Mouse (Mus musculus) 3134 (cell line): ENCODE results near the gene Ppip5k2.
"Not testable (repeated sequence)": the region's sequence is repeated elsewhere in the genome, so short reads cannot be mapped to it uniquely, and the experiment has no call there.

Source experiments
- DNase-seq: peaks from one replicate; pipeline ENCODE4 v3.0.0-alpha.2; 2011; ENCODE audit warnings: low spot score; ENCODE audit not compliant: insufficient read length; ENCODE audit errors: extremely low read depth

Gene Ppip5k2

GRCm38 (mm10) chr1:97769904-97770753 is at the start of gene Ppip5k2, which contains the start of gene Gin1:
Gene Ppip5k2 (minus strand): TSS chr1:97770411.
Gene Gin1 (plus strand): TSS chr1:97770172.
- DNase-seq = peak; percentile 97

GRCm38 (mm10) chr1:97809255-97809912 is 39.2 kb upstream of the Ppip5k2 start:
- peak; percentile 7 for DNase-seq

- DNase-seq = no peak
These were observed 34.3 kb upstream of the Ppip5k2 start for GRCm38 (mm10) chr1:97804520-97804919.

GRCm38 (mm10) chr1:97802207-97802902 is 32.1 kb upstream of the Ppip5k2 start:
- peak; percentile 20 for DNase-seq

DNA sequence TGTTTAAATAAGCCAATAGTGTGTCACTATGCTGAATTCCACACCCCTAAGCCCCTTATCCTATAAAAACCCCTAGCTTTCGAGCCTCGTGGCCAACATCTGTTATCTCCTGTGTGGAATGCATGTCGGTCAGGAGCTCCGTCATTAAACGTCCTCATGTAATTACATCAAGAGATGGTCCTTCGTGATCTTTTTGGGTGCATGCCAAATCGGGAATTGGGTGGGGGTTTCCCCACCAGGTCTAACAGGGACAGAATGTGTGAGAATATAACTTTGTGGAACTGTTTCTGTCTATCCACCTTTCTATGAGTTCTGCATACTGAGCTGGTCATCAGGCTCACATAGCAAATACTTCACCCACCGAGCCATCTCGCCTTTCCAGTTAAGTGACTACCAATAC is 25.7 kb upstream of the Ppip5k2 start:
- no peak for DNase-seq

DNA sequence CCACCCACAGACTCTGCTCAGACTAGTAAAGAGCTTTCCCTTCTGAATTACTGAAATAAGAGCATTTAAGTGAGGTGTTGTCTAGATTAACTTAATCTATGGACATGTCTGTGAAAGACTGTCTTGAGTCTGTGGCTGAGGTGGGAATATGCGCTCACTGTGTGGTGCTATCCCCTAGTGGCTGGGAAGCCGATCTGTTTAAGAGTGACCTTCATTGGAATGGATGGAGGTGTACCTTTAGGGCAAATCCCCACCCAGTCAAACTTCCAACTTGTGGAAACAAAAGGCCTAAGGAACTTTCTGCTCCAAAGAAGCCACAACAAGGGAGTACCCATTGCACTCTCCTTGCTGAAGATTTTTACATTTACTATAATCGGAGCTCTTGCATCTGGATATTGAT is 23.9 kb upstream of the Ppip5k2 start:
- no peak for DNase-seq

DNA sequence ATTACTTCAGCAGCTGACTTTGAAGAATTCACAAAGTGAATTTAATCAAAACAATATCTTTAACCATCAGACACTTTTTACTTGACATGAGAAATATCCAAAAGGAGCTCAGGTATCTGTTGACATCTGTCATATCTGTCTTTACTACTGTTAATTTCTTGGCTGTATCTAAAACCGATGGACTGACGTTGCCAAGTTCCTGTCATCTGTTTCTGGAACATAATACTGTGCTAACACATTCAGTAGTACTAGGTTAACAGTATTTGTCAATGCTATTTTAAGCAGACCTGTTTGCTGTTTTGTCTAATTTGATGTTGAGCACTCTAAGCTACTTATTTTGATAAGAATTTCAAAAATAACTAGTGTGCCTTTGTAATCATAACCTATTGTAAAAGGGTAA is 18.3 kb upstream of the Ppip5k2 start:
- no peak for DNase-seq

- DNase-seq = no peak
These were observed 17.5 kb upstream of the Ppip5k2 start for GRCm38 (mm10) chr1:97787674-97788073.

- no peak for DNase-seq
These were observed 15.6 kb upstream of the Ppip5k2 start for GRCm38 (mm10) chr1:97785685-97786393.

- no peak for DNase-seq
These were observed 14.7 kb upstream of the Ppip5k2 start for GRCm38 (mm10) chr1:97784928-97785327.

- DNase-seq = no peak
These were observed 11.5 kb upstream of the Ppip5k2 start for GRCm38 (mm10) chr1:97781674-97782073.

DNA sequence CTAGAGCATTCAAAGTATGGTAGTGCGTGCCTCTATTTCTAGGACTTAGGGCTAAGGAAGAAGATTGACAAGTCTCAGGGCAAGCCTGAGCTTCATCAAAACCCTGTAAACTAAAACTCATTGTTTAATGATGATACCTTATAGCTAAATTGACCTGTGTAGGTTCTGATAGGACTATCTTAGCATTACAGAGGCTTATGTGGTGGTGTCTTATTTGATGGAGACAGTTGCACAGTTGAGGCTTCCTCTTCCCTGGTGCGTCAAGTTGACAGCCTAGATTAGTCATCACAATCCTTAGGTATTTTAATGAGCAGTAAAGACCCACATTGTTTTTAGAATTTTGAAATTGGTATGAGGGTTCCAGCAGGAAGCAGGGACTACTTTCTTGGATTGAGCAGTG is 3.8 kb upstream of the Ppip5k2 start:
- DNase-seq = no peak

- DNase-seq = no peak
These were observed 3.2 kb upstream of the Ppip5k2 start for GRCm38 (mm10) chr1:97773362-97773761.

- no peak for DNase-seq
These were observed 1.5 kb upstream of the Ppip5k2 start for GRCm38 (mm10) chr1:97771727-97772126.

GRCm38 (mm10) chr1:97771118-97771517 is 907 bp upstream of the Ppip5k2 start:
- DNase-seq = peak; percentile 16

DNA sequence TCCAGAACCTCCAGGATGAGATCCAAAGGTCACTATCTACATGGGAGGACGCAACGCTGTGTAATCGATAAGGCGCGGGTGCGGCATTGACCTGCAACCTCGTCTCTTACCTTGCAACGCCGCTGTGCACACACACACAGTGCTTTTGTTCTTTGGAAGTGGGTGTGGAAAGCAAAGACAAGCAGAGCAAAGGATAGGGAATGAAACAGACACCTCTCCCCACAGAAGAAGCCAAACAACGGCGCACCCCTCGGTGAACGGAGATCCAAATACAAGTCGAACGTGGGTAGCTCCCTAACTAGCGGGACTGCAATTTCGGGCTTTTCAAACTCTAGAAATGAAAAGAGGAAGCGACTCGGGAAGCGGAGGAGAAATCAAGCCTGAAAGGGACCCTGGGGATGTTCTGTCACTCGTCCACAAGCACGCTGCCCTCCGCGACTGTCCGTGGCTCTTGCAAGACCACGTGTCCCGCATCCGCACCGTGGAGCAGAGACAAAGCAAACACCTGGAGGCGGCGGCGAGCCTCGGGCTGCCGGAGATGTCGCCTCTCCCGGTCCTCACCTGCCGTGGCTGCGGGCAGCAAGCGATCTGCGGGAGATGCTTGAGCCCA is 812 bp downstream of the Ppip5k2 start:
- DNase-seq = no peak

- DNase-seq = no peak
These were observed 1.3 kb downstream of the Ppip5k2 start for GRCm38 (mm10) chr1:97768906-97769293.

DNA sequence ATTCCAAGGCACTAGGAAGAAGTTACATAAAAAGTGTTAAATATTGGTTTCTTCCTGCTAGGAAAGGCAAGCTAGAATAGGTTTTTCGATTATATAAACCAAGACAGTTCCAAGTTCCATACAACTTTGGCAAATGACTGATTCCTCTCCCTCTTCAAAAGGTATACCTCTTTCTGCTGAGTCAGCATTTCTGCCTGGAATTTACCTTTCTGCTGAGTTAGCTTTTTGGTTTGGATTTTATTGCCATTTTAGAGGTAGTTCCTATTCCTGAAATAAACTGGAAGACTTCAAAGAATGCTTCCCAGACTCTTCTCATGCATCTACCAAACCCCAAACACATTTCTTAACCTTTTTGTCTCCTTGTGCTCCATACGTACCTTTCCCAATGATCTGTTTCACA is 2.1 kb downstream of the Ppip5k2 start:
- DNase-seq = no peak

- DNase-seq = not testable (repeated sequence)
These were observed 4.5 kb downstream of the Ppip5k2 start for GRCm38 (mm10) chr1:97765712-97766111.

DNA sequence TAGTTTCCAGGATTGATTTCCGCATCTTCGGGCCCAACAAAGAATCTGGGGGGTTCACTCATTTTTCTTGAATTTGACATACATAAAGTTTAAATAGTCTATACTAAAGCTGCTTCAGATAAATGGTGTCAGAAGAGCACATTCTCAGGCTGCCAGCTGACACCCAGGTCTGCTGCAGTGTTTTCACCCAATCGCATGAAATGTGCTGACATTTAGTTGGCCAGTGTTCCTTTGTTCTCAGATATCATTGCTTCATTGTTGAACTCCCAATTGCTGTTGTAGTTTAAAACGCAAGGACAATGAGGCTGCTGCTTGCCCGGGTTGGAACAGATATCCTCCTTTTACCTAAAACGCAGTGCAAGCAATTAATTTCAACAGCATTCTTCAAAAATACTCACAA is 8.7 kb downstream of the Ppip5k2 start:
- no peak for DNase-seq
